Mouse (Mus musculus): Measurements from ENCODE around the gene Plk3. TPM values are rescaled to one million over a fixed set of nuclear protein-coding genes. Genes with fewer than 3 reads are reported as not detected.
A peak's percentile ranks its signal among the peaks of the same experiment; 100 is the strongest.

The Plk3 gene
- polyA plus RNA-seq, 1 experiment, result 0.21 TPM

GRCm38 (mm10) chr4:117145248-117145647 lies 11.5 kb upstream of the Plk3 start:
- Histone ChIP-seq H3K36me3 (ENCODE audit: control insufficient read depth) (peaks cover 27% of the 10 kb centered on the region), H3K4me3 (replicated peaks) (no peak overlapping the region), H3K27me3 (ENCODE audit: control insufficient read depth) (peaks cover 19% of the 10 kb centered on the region), H3K4me1 (ENCODE audit: control insufficient read depth) (peaks cover 12% of the 10 kb centered on the region), H3K9me3 (ENCODE audit: control insufficient read depth, low read length) (no peaks in the 10 kb centered on the region)
- TF ChIP-seq TAL1 (IDR thresholded peaks at IDR 0.05; ENCODE audit: low read length) (no peak), GATA1 (IDR thresholded peaks at IDR 0.05; ENCODE audit: low read length) (no peak)

DNA sequence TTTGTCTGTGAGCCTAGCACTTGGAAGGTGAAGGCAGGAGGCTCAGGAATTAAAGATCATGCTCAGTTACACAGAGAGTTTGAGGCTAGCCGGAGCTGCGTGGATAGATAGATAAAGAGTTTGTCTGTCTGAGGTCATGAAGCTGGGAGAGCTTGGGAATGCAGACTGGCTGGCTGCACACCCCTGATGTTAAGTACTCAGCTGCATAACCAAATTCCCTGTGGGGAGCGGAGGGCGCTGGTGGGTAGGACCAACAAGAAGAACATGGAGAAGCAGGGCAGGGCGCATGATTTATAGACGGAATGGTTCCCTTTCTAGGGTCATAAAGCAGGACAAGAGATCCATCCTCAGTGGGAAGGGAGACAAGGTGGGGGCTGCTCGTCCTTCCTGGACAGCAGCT lies 9.3 kb upstream of the Plk3 start:
- Histone ChIP-seq H3K4me1 (ENCODE audit: control insufficient read depth) (peaks cover 29% of the 10 kb centered on the region), H3K36me3 (ENCODE audit: control insufficient read depth) (peaks cover 5% of the 10 kb centered on the region), H3K9me3 (ENCODE audit: control insufficient read depth, low read length) (no peaks in the 10 kb centered on the region), H3K4me3 (replicated peaks) (no peak overlapping the region), H3K27me3 (ENCODE audit: control insufficient read depth) (peaks cover 19% of the 10 kb centered on the region)
- TF ChIP-seq GATA1 (IDR thresholded peaks at IDR 0.05; ENCODE audit: low read length) (no peak), TAL1 (IDR thresholded peaks at IDR 0.05; ENCODE audit: low read length) (no peak)

DNA sequence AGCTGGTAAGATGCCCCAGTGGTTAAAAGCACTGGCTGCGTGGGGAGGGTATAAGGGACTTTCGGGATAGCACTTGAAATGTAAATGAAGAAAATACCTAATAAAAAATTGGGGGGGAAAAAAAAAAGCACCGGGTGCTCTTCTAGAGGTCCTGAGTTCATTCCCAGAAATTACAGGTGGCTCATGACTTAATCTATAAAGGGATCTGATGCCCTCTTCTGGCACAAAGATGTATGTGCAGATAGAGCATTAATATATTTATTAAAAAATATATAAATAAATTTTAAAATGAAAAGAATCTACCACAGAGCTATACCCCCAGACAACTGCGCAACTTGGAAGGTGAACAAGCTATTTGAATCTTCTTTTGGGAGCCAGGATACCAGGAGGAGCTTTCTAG lies 6.8 kb upstream of the Plk3 start:
- Histone ChIP-seq H3K4me3 (replicated peaks) (no peak overlapping the region), H3K27me3 (ENCODE audit: control insufficient read depth) (peaks cover 19% of the 10 kb centered on the region), H3K36me3 (ENCODE audit: control insufficient read depth) (no peaks in the 10 kb centered on the region), H3K4me1 (ENCODE audit: control insufficient read depth) (peaks cover 32% of the 10 kb centered on the region), H3K9me3 (ENCODE audit: control insufficient read depth, low read length) (no peaks in the 10 kb centered on the region)
- TF ChIP-seq GATA1 (IDR thresholded peaks at IDR 0.05; ENCODE audit: low read length), result no peak
- TF ChIP-seq TAL1 (IDR thresholded peaks at IDR 0.05; ENCODE audit: low read length), result no peak

- TF ChIP-seq TAL1 (IDR thresholded peaks at IDR 0.05; ENCODE audit: low read length), result no peak
- no peak for TF ChIP-seq GATA1 (IDR thresholded peaks at IDR 0.05; ENCODE audit: low read length)
- H3K4me3 ChIP-seq (replicated peaks), result no peak overlapping the region
- H3K36me3 ChIP-seq (ENCODE audit: control insufficient read depth), result no peaks in the 10 kb centered on the region
Measured at GRCm38 (mm10) chr4:117139217-117139612, 5.5 kb upstream of the Plk3 start.

GRCm38 (mm10) chr4:117138295-117139216 lies 4.8 kb upstream of the Plk3 start:
- H3K27me3 ChIP-seq (ENCODE audit: control insufficient read depth), result peaks cover 19% of the 10 kb centered on the region
- no peak overlapping the region for H3K4me3 ChIP-seq (replicated peaks)
- no peak for TF ChIP-seq TAL1 (IDR thresholded peaks at IDR 0.05; ENCODE audit: low read length)
- H3K4me1 ChIP-seq (ENCODE audit: control insufficient read depth), result peaks cover 52% of the 10 kb centered on the region
- no peaks in the 10 kb centered on the region for H3K36me3 ChIP-seq (ENCODE audit: control insufficient read depth)
- H3K9me3 ChIP-seq (ENCODE audit: control insufficient read depth, low read length), result no peaks in the 10 kb centered on the region

More at GRCm38 (mm10) chr4:117139217-117139612, 5.5 kb upstream of the Plk3 start:
- peaks cover 18% of the 10 kb centered on the region for H3K27me3 ChIP-seq (ENCODE audit: control insufficient read depth)
- H3K9me3 ChIP-seq (ENCODE audit: control insufficient read depth, low read length), result no peaks in the 10 kb centered on the region
- peaks cover 45% of the 10 kb centered on the region for H3K4me1 ChIP-seq (ENCODE audit: control insufficient read depth)

DNA sequence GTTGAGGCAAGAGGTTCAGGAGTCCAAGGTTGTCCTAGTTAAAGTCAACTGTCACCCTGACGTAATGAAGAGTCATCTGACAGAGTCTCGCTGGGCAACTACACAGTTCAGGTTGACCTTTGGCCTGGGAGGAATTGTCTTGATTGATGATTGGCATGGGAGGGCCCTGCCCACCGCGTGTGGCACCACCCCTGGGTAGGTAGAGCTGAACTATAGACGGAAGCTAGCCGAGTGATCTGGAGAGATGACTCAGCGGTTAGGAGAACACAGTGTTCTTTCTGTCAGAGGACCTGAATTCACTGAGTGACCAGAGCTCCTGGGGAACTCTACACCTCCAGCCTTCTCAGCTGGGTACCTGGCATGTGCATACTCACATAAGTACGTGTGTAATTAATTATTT lies 2.3 kb upstream of the Plk3 start:
- TF ChIP-seq TAL1 (IDR thresholded peaks at IDR 0.05; ENCODE audit: low read length), result no peak
- TF ChIP-seq GATA1 (IDR thresholded peaks at IDR 0.05; ENCODE audit: low read length), result no peak
- H3K36me3 ChIP-seq (ENCODE audit: control insufficient read depth), result peaks cover 4% of the 10 kb centered on the region; the same call in 1 of the 2 replicates
- peaks cover 27% of the 10 kb centered on the region for H3K27me3 ChIP-seq (ENCODE audit: control insufficient read depth)
- peak overlapping the region; percentile 5 for H3K4me3 ChIP-seq (replicated peaks)
- peaks cover 64% of the 10 kb centered on the region for H3K4me1 ChIP-seq (ENCODE audit: control insufficient read depth)
- H3K9me3 ChIP-seq (ENCODE audit: control insufficient read depth, low read length), result peaks cover 4% of the 10 kb centered on the region; the same call in 1 of the 2 replicates

- Histone ChIP-seq H3K27me3 (ENCODE audit: control insufficient read depth) (peaks cover 30% of the 10 kb centered on the region), H3K36me3 (ENCODE audit: control insufficient read depth) (peaks cover 14% of the 10 kb centered on the region), H3K9me3 (ENCODE audit: control insufficient read depth, low read length) (peaks cover 4% of the 10 kb centered on the region; the same call in 1 of the 2 replicates), H3K4me1 (ENCODE audit: control insufficient read depth) (peaks cover 58% of the 10 kb centered on the region), H3K4me3 (replicated peaks) (no peak overlapping the region)
- no peak for TF ChIP-seq GATA1 (IDR thresholded peaks at IDR 0.05; ENCODE audit: low read length)
- TF ChIP-seq TAL1 (IDR thresholded peaks at IDR 0.05; ENCODE audit: low read length), result no peak
Measured at GRCm38 (mm10) chr4:117134601-117134995, 835 bp upstream of the Plk3 start.

DNA sequence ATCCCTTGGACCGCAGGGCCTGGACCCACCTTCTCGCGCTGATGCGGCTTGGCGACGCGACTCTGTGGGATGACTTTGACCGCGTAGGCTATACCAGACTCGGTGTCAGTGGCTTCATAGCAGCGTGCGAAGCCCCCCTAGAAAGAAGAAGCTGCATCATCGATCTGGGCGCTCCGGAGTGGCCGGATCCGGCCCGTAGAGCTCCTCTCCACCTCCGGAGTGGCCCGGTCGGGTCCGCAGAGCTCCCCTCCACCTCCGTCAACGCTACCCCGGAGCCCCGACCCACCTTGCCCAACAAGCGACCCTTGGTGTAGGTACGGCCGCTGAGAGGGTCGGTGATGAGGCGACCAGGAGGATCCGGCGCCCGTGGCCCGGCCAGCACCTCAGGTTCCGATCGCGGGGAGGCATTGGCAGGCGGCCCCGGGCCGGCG lies 382 bp downstream of the Plk3 start:
- peaks cover 51% of the 10 kb centered on the region for H3K4me1 ChIP-seq (ENCODE audit: control insufficient read depth)
- no peak for TF ChIP-seq GATA1 (IDR thresholded peaks at IDR 0.05; ENCODE audit: low read length)
- no peak for TF ChIP-seq TAL1 (IDR thresholded peaks at IDR 0.05; ENCODE audit: low read length)
- peaks cover 19% of the 10 kb centered on the region for H3K36me3 ChIP-seq (ENCODE audit: control insufficient read depth)
- peaks cover 4% of the 10 kb centered on the region; the same call in 1 of the 2 replicates for H3K9me3 ChIP-seq (ENCODE audit: control insufficient read depth, low read length)
- H3K27me3 ChIP-seq (ENCODE audit: control insufficient read depth), result peaks cover 30% of the 10 kb centered on the region
- peak overlapping the region; percentile 82 for H3K4me3 ChIP-seq (replicated peaks)

DNA sequence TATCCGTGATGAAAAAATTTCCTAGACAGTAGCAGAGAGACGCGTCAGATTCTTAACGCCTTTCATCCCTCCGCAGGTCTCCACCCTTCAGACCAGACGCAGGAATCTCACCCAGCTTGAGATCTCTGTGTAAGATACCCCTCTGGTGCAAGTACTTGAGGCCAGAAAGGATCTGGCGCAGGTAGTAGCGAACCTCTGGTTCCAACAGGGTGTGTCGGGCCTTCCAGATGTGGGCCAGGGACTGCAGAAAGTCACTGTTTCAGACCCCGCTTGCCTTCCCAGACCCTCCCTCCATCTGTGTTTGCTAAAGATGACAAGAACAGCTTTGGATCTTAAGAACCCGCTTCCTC lies 994 bp downstream of the Plk3 start:
- H3K36me3 ChIP-seq (ENCODE audit: control insufficient read depth), result peaks cover 21% of the 10 kb centered on the region
- H3K4me1 ChIP-seq (ENCODE audit: control insufficient read depth), result peaks cover 46% of the 10 kb centered on the region
- peak overlapping the region; percentile 82 for H3K4me3 ChIP-seq (replicated peaks)
- H3K9me3 ChIP-seq (ENCODE audit: control insufficient read depth, low read length), result peaks cover 4% of the 10 kb centered on the region; the same call in 1 of the 2 replicates
- peaks cover 30% of the 10 kb centered on the region for H3K27me3 ChIP-seq (ENCODE audit: control insufficient read depth)
- TF ChIP-seq TAL1 (IDR thresholded peaks at IDR 0.05; ENCODE audit: low read length), result no peak
- no peak for TF ChIP-seq GATA1 (IDR thresholded peaks at IDR 0.05; ENCODE audit: low read length)

Measured in erythroblast, embryonic 14.5 days (primary cell).